Mouse (Mus musculus) cerebellum, adult 2 months (tissue): ENCODE measurements around the gene Ccdc102a. TPM values are rescaled to one million over a fixed set of nuclear protein-coding genes. Genes with fewer than 3 reads are reported as not detected.

Experiments used
- DNase-seq, 2 experiments: peaks; one replicate each; pipeline ENCODE4 v3.0.0; 2021
- H3K27ac ChIP-seq: fragments of 200-500 bp; 2 replicates; pipeline ENCODE4 v1.5.1; 2012; ENCODE audit warnings: low read length, control low read depth, inconsistent platforms; ENCODE audit not compliant: insufficient read depth
- H3K27me3 ChIP-seq: fragments of 200-500 bp; 2 replicates; pipeline ENCODE4 v1.6.1; 2012; ENCODE audit warnings: inconsistent platforms, mild to moderate bottlenecking, low read length, moderate library complexity; ENCODE audit not compliant: control insufficient read depth, insufficient read depth
- H3K4me1 ChIP-seq: fragments of 200-500 bp; 2 replicates; pipeline ENCODE4 v1.6.1; 2011; ENCODE audit warnings: low read length; ENCODE audit not compliant: control insufficient read depth, insufficient read depth
- H3K4me3 ChIP-seq: fragments of 200-500 bp; replicated peaks from 2 replicates; pipeline ENCODE3; 2011; ENCODE audit warnings: mild to moderate bottlenecking, low read depth, low read length, control low read depth; ENCODE audit not compliant: insufficient read depth
- CTCF ChIP-seq: fragments of 200-500 bp; IDR thresholded peaks from 2 replicates; pipeline ENCODE4 v1.5.1; 2011; ENCODE audit warnings: low read depth, mild to moderate bottlenecking, control low read depth, low read length, moderate library complexity, borderline replicate concordance; ENCODE audit not compliant: insufficient read depth
- POLR2A ChIP-seq: fragments of 200-500 bp; IDR thresholded peaks from 2 replicates; pipeline ENCODE4 v1.6.1; 2011; ENCODE audit warnings: low read length, control low read depth, borderline replicate concordance; ENCODE audit not compliant: insufficient read depth
- WGBS: fragments of 180-500 bp; shearing (Covaris S2); methylation state at CpG from one replicate; pipeline ENCODE4 v1.1.7; 2018; 5-methylcytosine and 5-hydroxymethylcytosine counted together
- polyA plus RNA-seq: library from polyadenylated mRNA; depleted of rRNA; stranded (reverse); fragments of >200 nt; gene quantifications from 2 replicates; pipeline ENCODE4 v1.2.3, GENCODE M21; 2012

Ccdc102a gene
- polyA plus RNA-seq, 1 experiment, result 3.0 TPM

- H3K4me3 ChIP-seq, result no peak overlapping the region
- no peaks in the 10 kb centered on the region for H3K4me1 ChIP-seq
- TF ChIP-seq CTCF, result no peak
- no peak for TF ChIP-seq POLR2A
- no peak overlapping the region for H3K27ac ChIP-seq
- 45% methylated on average over 14 of the region's 14 CpGs for WGBS
- no peak for DNase-seq
- H3K27me3 ChIP-seq, result no peaks in the 10 kb centered on the region
Observed at GRCm38 (mm10) chr8:94888383-94889036, 29.4 kb downstream of the Ccdc102a start.

GRCm38 (mm10) chr8:94880742-94881141, 37.2 kb downstream of the Ccdc102a start:
- WGBS, result 78% methylated on average over 4 of the region's 4 CpGs
- no peaks in the 10 kb centered on the region for H3K4me1 ChIP-seq
- DNase-seq, result no peak
- no peaks in the 10 kb centered on the region for H3K27me3 ChIP-seq
- H3K27ac ChIP-seq, result no peak overlapping the region
- TF ChIP-seq CTCF (no peak), POLR2A (no peak)
- H3K4me3 ChIP-seq, result no peak overlapping the region

GRCm38 (mm10) chr8:94876820-94877219, 41.1 kb downstream of the Ccdc102a start:
- no peak for DNase-seq
- Histone ChIP-seq H3K4me3 (no peak overlapping the region), H3K27ac (no peak overlapping the region), H3K4me1 (peaks cover 4% of the 10 kb centered on the region), H3K27me3 (no peaks in the 10 kb centered on the region)
- TF ChIP-seq CTCF (no peak), POLR2A (no peak)
- 63% methylated on average over 3 of the region's 3 CpGs for WGBS

GRCm38 (mm10) chr8:94876197-94876730, 41.6 kb downstream of the Ccdc102a start, which contains the start of gene Dok4:
Gene Dok4 (minus strand): TSS chr8:94876330.
- Histone ChIP-seq H3K4me3 (peak within 1 kb of the TSS; percentile 70), H3K27ac (no peak within 1 kb of the TSS)

GRCm38 (mm10) chr8:94875871-94876150, 42.1 kb downstream of the Ccdc102a start:
- peaks cover 8% of the 10 kb centered on the region for H3K4me1 ChIP-seq
- H3K27ac ChIP-seq, result no peak overlapping the region
- H3K27me3 ChIP-seq, result no peaks in the 10 kb centered on the region
- no peak for DNase-seq
- 1% methylated on average over 19 of the region's 20 CpGs for WGBS
- TF ChIP-seq CTCF (no peak), POLR2A (no peak)
- peak overlapping the region; percentile 70 for H3K4me3 ChIP-seq

More at GRCm38 (mm10) chr8:94876197-94876730, 41.6 kb downstream of the Ccdc102a start, which contains the start of gene Dok4:
- peak; percentile 68 to 76 for DNase-seq
- Histone ChIP-seq H3K27me3 (no peaks in the 10 kb centered on the region), H3K4me1 (peaks cover 6% of the 10 kb centered on the region)
- under 1% methylated on average over 36 of the region's 37 CpGs for WGBS
- TF ChIP-seq CTCF, result no peak
- no peak for TF ChIP-seq POLR2A

GRCm38 (mm10) chr8:94875096-94875870, 42.6 kb downstream of the Ccdc102a start:
- H3K4me3 ChIP-seq, result peak overlapping the region; percentile 70
- TF ChIP-seq CTCF, result no peak
- no peak for TF ChIP-seq POLR2A
- no peaks in the 10 kb centered on the region for H3K27me3 ChIP-seq
- peaks cover 10% of the 10 kb centered on the region for H3K4me1 ChIP-seq
- no peak for DNase-seq
- H3K27ac ChIP-seq, result no peak overlapping the region
- 6% methylated on average over 17 of the region's 17 CpGs for WGBS

GRCm38 (mm10) chr8:94874358-94874757, 43.5 kb downstream of the Ccdc102a start:
- DNase-seq, result peak; percentile 54 to 67
- Histone ChIP-seq H3K27ac (no peak overlapping the region), H3K27me3 (no peaks in the 10 kb centered on the region), H3K4me3 (no peak overlapping the region), H3K4me1 (peaks cover 18% of the 10 kb centered on the region)
- peak; percentile 80 for TF ChIP-seq CTCF
- TF ChIP-seq POLR2A, result no peak
- WGBS, result 19% methylated on average over 6 of the region's 6 CpGs
